Mouse (Mus musculus) CH12.LX (cell line): ENCODE results near the gene Spred2. TPM values are rescaled to one million over a fixed set of nuclear protein-coding genes. Genes with fewer than 3 reads are reported as not detected.

Experiments
- DNase-seq: peaks from one replicate; pipeline ENCODE4 v3.0.0-alpha.2; 2013; ENCODE audit errors: extremely low read depth
- H3K27ac ChIP-seq: 2 replicates; pipeline ENCODE4 v1.5.1; 2012; ENCODE audit warnings: low read depth, mild to moderate bottlenecking, control low read depth, moderate library complexity; ENCODE audit not compliant: insufficient read depth
- H3K27me3 ChIP-seq: replicated peaks from 2 replicates; pipeline ENCODE3; 2012; ENCODE audit warnings: inconsistent platforms
- H3K36me3 ChIP-seq, 2 experiments: replicated peaks in 1 of 2; 2 replicates each; pipeline versions ENCODE3 to v1.6.1; 2012; ENCODE audit warnings: inconsistent platforms in 1 of 2, low read length in 1 of 2, mild to moderate bottlenecking in 1 of 2, mixed read lengths in 1 of 2, moderate library complexity in 1 of 2; ENCODE audit not compliant: control insufficient read depth in 1 of 2, insufficient read depth in 1 of 2
- H3K4me1 ChIP-seq, 2 experiments: 2 replicates each; pipeline ENCODE4 v1.6.1; 2012; ENCODE audit warnings: inconsistent platforms in 1 of 2, moderate library complexity in 1 of 2; ENCODE audit not compliant: insufficient read depth in 2 of 2, control insufficient read depth in 1 of 2
- H3K4me2 ChIP-seq: 2 replicates; pipeline ENCODE4 v1.6.1; 2012; ENCODE audit warnings: low read depth, mild to moderate bottlenecking, control low read depth; ENCODE audit not compliant: poor library complexity, insufficient read depth, severe bottlenecking
- H3K4me3 ChIP-seq, 3 experiments: fragments of 150-350 bp in 1 of 3; sonication (generic) in 1 of 3; replicated peaks in 1 of 3; 2 replicates each; pipeline versions ENCODE3 to v1.5.1; 2011 to 2012; ENCODE audit warnings: low read depth in 2 of 3, low read length in 2 of 3, mild to moderate bottlenecking in 2 of 3, moderate library complexity in 2 of 3, control low read depth in 1 of 3, improper control_type of control experiment in 1 of 3, inconsistent platforms in 1 of 3, mixed read lengths in 1 of 3; ENCODE audit not compliant: poor library complexity in 1 of 3
- H3K79me2 ChIP-seq: replicated peaks from 2 replicates; pipeline ENCODE4 v1.6.1; 2012; ENCODE audit warnings: mild to moderate bottlenecking, moderate library complexity; ENCODE audit not compliant: control insufficient read depth, poor library complexity, insufficient read depth, severe bottlenecking; ENCODE audit errors: extremely low read depth
- H3K9ac ChIP-seq: 2 replicates; pipeline ENCODE4 v1.6.1; 2012; ENCODE audit warnings: low read depth, mild to moderate bottlenecking, control low read depth, moderate library complexity; ENCODE audit not compliant: insufficient read depth
- H3K9me3 ChIP-seq: replicated peaks from 2 replicates; pipeline ENCODE3; 2012; ENCODE audit warnings: low read length, inconsistent platforms, mixed read lengths
- CHD2 ChIP-seq: IDR thresholded peaks from 2 replicates; pipeline ENCODE4 v1.6.1; 2011; ENCODE audit warnings: low read length, improper control_type of control experiment
- IRF4 ChIP-seq: IDR thresholded peaks from 2 replicates; pipeline ENCODE4 v1.6.1; 2014; ENCODE audit warnings: low read depth, mild to moderate bottlenecking, inconsistent platforms, low read length, improper control_type of control experiment
- MAFK ChIP-seq: IDR thresholded peaks from 2 replicates; pipeline ENCODE4 v1.6.1; 2011; ENCODE audit warnings: low read length, improper control_type of control experiment; ENCODE audit not compliant: insufficient replicate concordance
- PAX5 ChIP-seq: IDR thresholded peaks from 2 replicates; pipeline ENCODE4 v1.6.1; 2012; ENCODE audit warnings: low read length, inconsistent platforms, mixed read lengths
- SIN3A ChIP-seq: IDR thresholded peaks from 2 replicates; pipeline ENCODE4 v1.6.1; 2012; ENCODE audit warnings: low read length, improper control_type of control experiment, inconsistent platforms
- SMC3 ChIP-seq: IDR thresholded peaks from 2 replicates; pipeline ENCODE4 v1.6.1; 2011; ENCODE audit warnings: low read depth, low read length, improper control_type of control experiment
- TCF12 ChIP-seq: IDR thresholded peaks from 2 replicates; pipeline ENCODE4 v1.6.1; 2014; ENCODE audit warnings: low read depth, mild to moderate bottlenecking, inconsistent platforms, low read length, improper control_type of control experiment
- ZC3H11A ChIP-seq: IDR thresholded peaks from 2 replicates; pipeline ENCODE4 v1.6.1; 2012; ENCODE audit warnings: low read depth, mild to moderate bottlenecking, inconsistent platforms, low read length, improper control_type of control experiment
- dilution Hi-C: fragments of 300-500 bp; cut with MboI; formaldehyde crosslinking; loops from 2 replicates; pipeline ENCODE4 v1.14.3; 2020; ENCODE audit warnings: low sequenced_read_pairs; ENCODE audit not compliant: extremely low pct_unique_long_range_greater_than_20kb, extremely low pct_ligation_motif_present
- in situ Hi-C: fragments of 300-500 bp; cut with MboI; formaldehyde crosslinking; loops from 3 replicates; pipeline ENCODE4 v1.14.3; 2019; ENCODE audit warnings: low sequenced_read_pairs, low pct_ligation_motif_present, low pct_unique_long_range_greater_than_20kb, mixed read lengths
- polyA plus RNA-seq: library from polyadenylated mRNA; unstranded; fragments of >175 nt; gene quantifications from 2 replicates; pipeline ENCODE4 v1.2.1, GENCODE M21; 2012; ENCODE audit warnings: low read depth; ENCODE audit not compliant: insufficient read length
- total RNA-seq, 2 experiments: library from RNA; depleted of rRNA; stranded (reverse); fragments of 300-350 nt in 1 of 2; fragments of >200 nt in 1 of 2; gene quantifications; 2 replicates each; pipeline ENCODE4 v1.2.3; 2012 to 2014

Spred2 gene
- total and polyA plus RNA-seq, 3 experiments = 1.4 to 15.8 (median 4.2) TPM

DNA sequence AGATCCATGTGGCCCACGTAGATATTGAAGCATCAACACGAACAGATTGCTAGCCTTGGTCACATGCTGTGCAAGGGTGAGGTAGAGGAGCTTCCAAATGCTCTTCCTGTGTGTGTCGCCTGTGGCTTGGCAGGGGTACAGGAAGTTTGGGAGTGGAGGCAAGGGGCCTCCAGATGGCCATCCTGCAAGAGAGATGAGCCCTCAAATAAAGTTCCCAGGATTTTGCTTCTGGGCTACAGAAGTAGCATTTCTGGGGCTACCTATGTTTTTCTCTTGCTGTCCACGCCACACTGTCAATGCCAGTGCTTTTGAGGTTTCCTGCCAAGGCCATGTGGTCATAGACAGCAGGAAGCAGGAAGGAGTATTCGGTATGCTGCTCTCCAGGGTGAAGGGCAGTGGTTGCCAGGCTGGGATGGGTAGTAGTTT lies 15.1 kb downstream of the Spred2 start:
- in situ Hi-C loops (no loop called here), dilution Hi-C loops (no loop called here)
- no peak for DNase-seq
- no peak overlapping the region for H3K4me2 ChIP-seq
- no peak for TF ChIP-seq PAX5
- H3K4me1 ChIP-seq = peaks cover 20 to 92% of the 10 kb centered on the region in 2 experiments
- peaks cover 0 to 49% of the 10 kb centered on the region in 2 experiments for H3K36me3 ChIP-seq
- H3K79me2 ChIP-seq = peaks cover 9% of the 10 kb centered on the region
- no peak overlapping the region for H3K4me3 ChIP-seq
- H3K9me3 ChIP-seq = no peaks in the 10 kb centered on the region
- no peak overlapping the region for H3K9ac ChIP-seq
- no peak overlapping the region for H3K27ac ChIP-seq
- H3K27me3 ChIP-seq = no peaks in the 10 kb centered on the region

DNA sequence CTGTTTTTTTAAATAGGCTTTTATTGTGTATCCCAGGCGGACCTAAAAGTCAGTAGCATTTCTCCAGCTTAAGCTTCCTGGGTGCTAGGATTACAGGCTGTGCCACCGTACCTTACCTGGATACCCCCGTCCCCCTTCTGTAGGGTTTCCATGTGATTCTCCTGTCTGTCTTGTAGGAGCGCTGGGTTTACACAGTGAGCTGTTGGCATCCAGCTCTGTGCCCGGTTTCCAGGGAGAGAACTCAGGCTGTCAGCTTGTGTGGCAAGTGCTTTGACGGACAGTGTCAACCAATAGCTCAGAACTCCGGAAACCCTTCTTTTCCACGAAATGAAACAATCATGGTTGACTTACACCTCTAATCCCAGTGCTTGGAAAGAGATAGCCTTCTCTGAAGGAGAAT lies 15.7 kb downstream of the Spred2 start:
- Histone ChIP-seq H3K9me3 (no peaks in the 10 kb centered on the region), H3K27me3 (no peaks in the 10 kb centered on the region), H3K4me3 (no peak overlapping the region), H3K4me1 (peaks cover 20 to 91% of the 10 kb centered on the region in 2 experiments), H3K79me2 (peaks cover 9% of the 10 kb centered on the region), H3K27ac (no peak overlapping the region), H3K4me2 (no peak overlapping the region), H3K9ac (no peak overlapping the region), H3K36me3 (peaks cover 0 to 51% of the 10 kb centered on the region in 2 experiments)
- DNase-seq = no peak
- dilution Hi-C loops (no loop called here), in situ Hi-C loops (no loop called here)
- no peak for TF ChIP-seq SMC3
- no peak for TF ChIP-seq CHD2
- TF ChIP-seq ZC3H11A = no peak

DNA sequence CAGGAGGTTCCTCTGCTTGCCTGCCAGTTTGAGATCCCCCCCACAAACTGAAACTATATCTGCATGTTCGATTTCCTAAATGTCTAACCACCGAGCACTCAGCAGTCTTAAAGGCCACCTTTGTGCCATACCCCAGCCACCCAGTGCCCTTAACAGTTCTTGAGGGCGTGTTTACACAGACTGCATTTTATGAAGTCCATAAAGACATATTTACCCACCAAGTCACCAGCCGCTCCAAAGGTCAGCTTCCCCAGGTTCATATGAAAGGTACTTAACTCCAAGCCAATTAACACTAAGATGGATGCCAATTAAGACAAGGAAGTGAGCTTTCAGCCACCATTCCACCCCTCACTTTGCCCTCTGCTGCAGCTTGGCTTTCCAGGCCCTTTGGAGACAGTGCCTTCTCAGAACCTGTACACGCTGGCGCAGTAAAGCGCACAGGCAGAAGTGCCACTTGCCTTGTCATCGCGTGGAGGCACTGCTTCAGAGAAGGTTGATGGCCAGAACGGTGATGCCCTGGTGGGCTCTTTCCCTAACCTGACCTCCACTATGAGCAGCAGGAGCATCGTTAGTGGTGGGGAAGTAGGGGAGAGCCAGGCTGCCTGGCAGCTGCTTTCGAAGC lies 17.1 kb downstream of the Spred2 start:
- DNase-seq = no peak
- no peak for TF ChIP-seq IRF4
- TF ChIP-seq SIN3A = no peak
- no peak for TF ChIP-seq TCF12
- no peak for TF ChIP-seq ZC3H11A
- TF ChIP-seq MAFK = no peak
- no peak for TF ChIP-seq CHD2
- TF ChIP-seq, all 38 proteins: peak for 0
- Histone ChIP-seq H3K4me3 (no peak overlapping the region), H3K36me3 (peaks cover 5 to 61% of the 10 kb centered on the region in 2 experiments), H3K4me2 (no peak overlapping the region), H3K79me2 (peaks cover 6% of the 10 kb centered on the region), H3K9me3 (peaks cover 9% of the 10 kb centered on the region), H3K27me3 (no peaks in the 10 kb centered on the region), H3K4me1 (peaks cover 20 to 77% of the 10 kb centered on the region in 2 experiments), H3K9ac (no peak overlapping the region), H3K27ac (no peak overlapping the region)
- dilution Hi-C loops = no loop called here
- in situ Hi-C loops = no loop called here
